Mouse (Mus musculus) bone marrow, adult 2 months (tissue): ENCODE measurements around the gene St14.

ENCODE experiments used
- CTCF ChIP-seq: fragments of 200-500 bp; IDR thresholded peaks from 2 replicates; pipeline ENCODE4 v1.5.1; 2011; ENCODE audit warnings: low read length, control low read depth; ENCODE audit not compliant: control insufficient read depth, insufficient read depth
- POLR2A ChIP-seq: fragments of 200-500 bp; IDR thresholded peaks from 2 replicates; pipeline ENCODE4 v1.6.1; 2011; ENCODE audit warnings: low read depth, mild to moderate bottlenecking, control low read depth, low read length, borderline replicate concordance; ENCODE audit not compliant: control insufficient read depth

DNA sequence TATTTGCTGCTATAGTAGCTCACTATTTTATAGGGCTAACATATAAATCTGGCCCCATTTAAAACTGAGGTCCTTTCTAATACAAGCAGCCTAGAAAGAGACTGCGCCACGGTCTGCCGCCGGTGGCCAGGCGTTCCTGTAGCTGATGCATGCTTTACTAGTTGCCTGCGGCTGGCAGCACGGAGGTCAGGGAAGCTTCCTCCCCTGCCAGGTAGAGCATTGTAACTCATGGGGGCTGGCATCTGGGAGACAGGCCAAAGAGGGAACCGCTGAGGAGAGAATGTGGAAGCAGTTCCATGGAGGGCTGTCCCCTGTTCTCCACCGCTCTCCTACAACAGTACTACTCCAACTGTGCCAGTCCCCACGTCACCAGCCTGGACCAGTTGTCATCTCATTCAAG is 56.8 kb downstream of the St14 start:
- TF ChIP-seq POLR2A (no peak), CTCF (no peak)
